Mouse (Mus musculus) intestine, embryonic 14.5 days (tissue): ENCODE data around the gene Slc8a3. TPM values are rescaled to one million over a fixed set of nuclear protein-coding genes. Genes with fewer than 3 reads are reported as not detected.
"Not testable (repeated sequence)": the region's sequence is repeated elsewhere in the genome, so short reads cannot be mapped to it uniquely, and the experiment has no call there.

Source experiments
- ATAC-seq: fragments of 200-750 bp; cut with Nextera tagmentation; replicated peaks from 2 replicates; pipeline ENCODE4 v1.8.0; 2017; ENCODE audit warnings: low read depth, moderate number of reproducible peaks, moderate TSS enrichment, moderate library complexity; ENCODE audit not compliant: low FRiP score, low TSS enrichment
- DNase-seq: peaks from one replicate; pipeline ENCODE4 v3.0.0-alpha.2; 2018; ENCODE audit warnings: low spot score
- H3K27ac ChIP-seq: fragments of 300-500 bp; sonication (generic); 2 replicates; pipeline ENCODE4 v1.5.1; 2014; ENCODE audit warnings: low read depth, mild to moderate bottlenecking, control low read depth
- H3K27me3 ChIP-seq: fragments of 300-500 bp; sonication (generic); replicated peaks from 2 replicates; pipeline ENCODE4 v1.6.1; 2014; ENCODE audit warnings: low read length, control low read depth; ENCODE audit not compliant: control insufficient read depth, insufficient read depth
- H3K36me3 ChIP-seq: fragments of 300-500 bp; sonication (generic); 2 replicates; pipeline ENCODE4 v1.6.1; 2014; ENCODE audit warnings: low read length, control low read depth; ENCODE audit not compliant: control insufficient read depth, insufficient read depth
- H3K4me1 ChIP-seq: fragments of 300-500 bp; sonication (generic); replicated peaks from 2 replicates; pipeline ENCODE4 v1.6.1; 2014; ENCODE audit warnings: low read length, control low read depth, mixed read lengths; ENCODE audit not compliant: control insufficient read depth, insufficient read depth
- H3K4me2 ChIP-seq: fragments of 300-500 bp; sonication (generic); 2 replicates; pipeline ENCODE4 v1.6.1; 2014; ENCODE audit warnings: low read length
- H3K4me3 ChIP-seq: fragments of 300-500 bp; sonication (generic); 2 replicates; pipeline ENCODE4 v1.5.1; 2014; ENCODE audit warnings: low read depth, low read length, control low read depth, mixed read lengths
- H3K9ac ChIP-seq: fragments of 300-500 bp; sonication (generic); 2 replicates; pipeline ENCODE4 v1.6.1; 2014; ENCODE audit warnings: mild to moderate bottlenecking, low read length
- H3K9me3 ChIP-seq: fragments of 300-500 bp; sonication (generic); 2 replicates; pipeline ENCODE4 v1.6.1; 2016; ENCODE audit warnings: low read length, control low read depth; ENCODE audit not compliant: control insufficient read depth
- WGBS: fragments of 180-500 bp; shearing (Covaris S2); extraction: QIAGEN DNeasy Blood & Tissue Kit; methylation state at CpG from one replicate; pipeline ENCODE4 v1.1.7; 2014; 5-methylcytosine and 5-hydroxymethylcytosine counted together
- polyA plus RNA-seq: library from polyadenylated mRNA; unstranded; fragments of >200 nt; fragmentation: Nextera tagmentation; extraction: Ambion mirVana; gene quantifications from 2 replicates; pipeline ENCODE4 v1.2.1, GENCODE M21; 2014

Gene Slc8a3
- 0.55 and 0.85 TPM in 2 replicates for polyA plus RNA-seq

DNA sequence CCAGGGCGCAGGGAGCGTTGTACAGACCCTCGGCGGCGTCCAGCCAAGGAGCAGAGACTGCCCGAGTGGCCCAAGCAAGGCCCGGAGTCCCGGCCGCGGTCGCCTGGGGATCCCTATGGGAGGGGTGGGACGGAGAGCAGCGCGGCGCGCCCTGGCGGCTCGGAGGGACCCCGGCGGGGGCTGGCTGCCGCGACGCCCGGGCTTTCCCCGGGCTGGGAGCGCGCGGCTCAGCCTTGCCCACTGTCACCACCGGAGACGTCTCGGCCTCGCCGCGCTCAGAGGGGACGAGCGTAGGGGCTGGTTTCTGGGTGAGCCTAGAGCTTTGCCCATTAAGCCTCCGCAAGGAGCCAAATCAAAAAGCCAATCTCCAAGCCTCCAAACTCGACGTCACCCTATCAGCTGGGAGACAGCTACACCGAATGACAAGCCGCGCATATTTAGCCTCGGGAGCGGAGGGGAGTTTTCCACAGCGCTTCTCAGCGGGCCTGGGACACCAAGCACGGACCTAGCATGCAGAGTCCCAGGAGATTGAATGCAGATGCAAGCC, at the start of gene Slc8a3:
Gene Slc8a3, minus strand, starts transcription at position 306 of the 547 bp plus-strand sequence.
- DNase-seq (peak; percentile 76), ATAC-seq (peak; percentile 47; the same call in 1 of the 2 replicates)
- no peaks in the 10 kb centered on the region for H3K4me1 ChIP-seq
- H3K4me2 ChIP-seq = peak within 1 kb of the TSS; percentile 77
- H3K9ac ChIP-seq = peak within 1 kb of the TSS; percentile 42
- under 1% methylated on average over 47 of the region's 47 CpGs for WGBS
- H3K27ac ChIP-seq = no peak within 1 kb of the TSS
- H3K4me3 ChIP-seq = peak within 1 kb of the TSS; percentile 52
- H3K27me3 ChIP-seq = peaks cover 12% of the 10 kb centered on the region; the same call in 1 of the 2 replicates
- no peaks in the 10 kb centered on the region for H3K9me3 ChIP-seq
- H3K36me3 ChIP-seq = no peaks in the 10 kb centered on the region

DNA sequence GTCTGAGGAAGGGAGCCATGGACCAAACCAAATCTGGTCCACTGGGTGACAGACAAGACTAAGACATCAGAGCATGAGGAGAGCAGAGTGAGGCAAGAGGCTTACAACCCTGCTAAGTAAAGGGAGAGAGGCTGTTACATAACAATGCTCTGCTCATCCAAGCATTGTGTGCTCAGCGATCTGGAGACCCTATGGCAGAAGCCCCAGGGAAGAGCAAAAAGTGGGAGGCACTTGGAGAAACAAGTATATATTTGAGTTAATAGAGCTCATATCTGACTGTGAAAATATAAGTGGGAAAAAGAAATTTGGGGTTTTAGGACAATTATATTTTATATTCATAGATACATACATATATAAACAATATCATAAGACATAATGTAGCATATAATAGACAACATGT, 46.4 kb upstream of the Slc8a3 start, which contains the start of gene Gm4787:
Gene Gm4787, minus strand, starts transcription at position 101 of the 400 bp plus-strand sequence.
- H3K9ac ChIP-seq, H3K9me3 ChIP-seq, DNase-seq, H3K4me3 ChIP-seq, H3K36me3 ChIP-seq, H3K27ac ChIP-seq, H3K4me2 ChIP-seq, ATAC-seq, H3K4me1 ChIP-seq, H3K27me3 ChIP-seq: not testable (repeated sequence)
- WGBS = 76% methylated on average over 1 of the region's 1 CpGs

DNA sequence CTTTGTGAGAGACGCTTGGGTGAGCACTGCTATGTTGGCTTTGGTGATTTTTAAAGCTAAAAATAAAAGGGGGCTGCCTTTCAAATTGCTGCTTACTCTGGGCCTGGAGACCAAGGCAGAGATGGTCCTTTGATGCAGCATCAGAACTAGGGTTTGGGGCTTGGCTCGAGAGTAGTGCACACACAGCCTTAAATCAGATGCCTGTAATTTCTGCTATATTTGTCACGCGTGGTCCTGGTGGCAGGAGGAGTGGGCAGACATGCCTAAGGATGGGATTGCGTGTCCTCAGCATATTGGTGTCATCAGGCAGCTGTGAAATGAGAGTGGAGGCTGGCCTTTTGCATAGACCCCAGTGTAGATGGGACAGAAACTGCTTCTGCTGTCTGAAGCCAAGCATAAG, 861 bp upstream of the Slc8a3 start:
- Histone ChIP-seq H3K9me3 (no peaks in the 10 kb centered on the region), H3K4me2 (peak overlapping the region; percentile 77; the same call in 1 of the 2 replicates), H3K4me1 (no peaks in the 10 kb centered on the region), H3K27me3 (peaks cover 12% of the 10 kb centered on the region; the same call in 1 of the 2 replicates), H3K4me3 (no peak overlapping the region), H3K36me3 (no peaks in the 10 kb centered on the region), H3K27ac (no peak overlapping the region), H3K9ac (no peak overlapping the region)
- WGBS = 77% methylated on average over 5 of the region's 5 CpGs
- DNase-seq (no peak), ATAC-seq (no peak)

DNA sequence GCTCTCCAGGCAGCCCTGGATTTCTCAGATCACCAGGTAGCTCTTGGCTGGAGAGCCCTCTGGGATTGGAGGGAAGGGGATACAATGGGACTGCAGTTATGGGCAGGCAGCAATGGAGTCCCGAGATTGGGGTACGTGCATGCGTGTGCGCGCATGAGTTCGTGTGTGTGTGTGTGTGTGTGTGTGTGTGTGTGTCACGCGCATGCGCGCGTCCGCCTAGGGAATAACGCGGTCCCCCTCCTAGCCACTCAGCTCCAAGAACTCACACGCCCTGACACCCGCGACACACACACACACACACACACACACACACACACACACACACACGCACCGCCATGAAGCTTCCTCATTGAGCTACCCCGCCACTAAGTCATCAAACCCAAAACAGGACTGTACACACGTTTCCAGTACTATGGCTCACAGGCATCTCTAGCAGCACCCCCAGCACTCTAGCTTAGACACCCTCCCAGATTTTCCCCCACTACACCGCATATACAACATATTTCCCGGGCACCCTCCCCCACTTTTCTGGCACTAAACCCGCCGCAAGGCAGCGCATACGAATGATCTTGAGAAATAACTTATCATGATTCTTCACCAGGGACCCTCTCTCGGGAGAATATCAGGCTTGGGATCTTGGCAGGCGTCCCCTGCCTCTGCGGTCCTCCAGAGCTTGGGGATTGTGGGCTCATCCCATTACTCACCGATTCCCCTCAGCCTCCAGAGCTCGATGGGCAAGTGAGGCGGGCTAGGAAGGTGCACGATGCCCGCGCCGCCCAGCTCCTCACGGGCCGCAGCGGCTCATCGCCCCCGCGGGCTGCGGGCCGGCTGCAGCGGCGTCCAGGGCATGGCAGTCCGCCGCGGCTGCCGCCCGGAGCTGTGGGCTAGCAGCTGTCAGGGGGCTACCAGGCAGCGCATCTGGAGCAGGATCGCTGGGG, 774 bp downstream of the Slc8a3 start:
- no peaks in the 10 kb centered on the region for H3K36me3 ChIP-seq
- 3% methylated on average over 52 of the region's 54 CpGs for WGBS

DNA sequence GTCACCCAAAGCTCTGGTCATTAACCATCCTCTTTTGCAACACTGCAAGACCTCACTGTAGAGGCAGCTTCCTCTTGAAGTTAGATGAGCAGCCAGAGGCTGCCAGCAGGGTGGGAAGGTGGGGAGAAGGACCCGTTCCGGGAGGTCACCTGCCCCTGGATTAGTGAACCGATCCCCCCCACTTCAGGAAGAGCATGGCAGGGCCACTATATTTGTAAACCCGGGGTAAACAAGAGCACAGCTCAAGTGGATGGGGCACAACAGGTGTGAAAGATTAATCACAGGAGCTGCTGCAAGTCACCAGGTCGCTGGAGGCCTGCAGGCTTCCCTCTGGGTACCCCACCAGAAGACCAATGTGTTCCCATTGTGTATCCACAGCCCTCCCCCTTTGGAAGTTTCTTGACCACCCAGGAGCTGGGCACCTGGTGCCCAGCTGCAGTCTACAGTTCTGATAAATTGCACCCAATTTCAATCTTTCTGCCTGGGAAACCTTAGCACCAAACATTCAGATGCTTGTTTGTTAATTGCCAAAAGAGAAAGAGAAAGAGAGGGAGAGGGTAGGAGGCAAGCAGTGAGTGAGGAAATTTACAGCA, 1.8 kb downstream of the Slc8a3 start:
- 43% methylated on average over 5 of the region's 5 CpGs for whole genome bisulfite sequencing
- Histone ChIP-seq H3K36me3 (no peaks in the 10 kb centered on the region), H3K4me2 (no peak overlapping the region), H3K4me3 (no peak overlapping the region), H3K9ac (no peak overlapping the region), H3K4me1 (no peaks in the 10 kb centered on the region), H3K27me3 (peaks cover 12% of the 10 kb centered on the region; the same call in 1 of the 2 replicates), H3K27ac (no peak overlapping the region), H3K9me3 (no peaks in the 10 kb centered on the region)
- DNase-seq (no peak), ATAC-seq (no peak)

More for the DNA sequence above, 774 bp downstream of the Slc8a3 start:
- peak overlapping the region; percentile 52 for H3K4me3 ChIP-seq
- H3K4me1 ChIP-seq = no peaks in the 10 kb centered on the region
- DNase-seq (peak; percentile 64), ATAC-seq (peak; percentile 73)
- H3K27ac ChIP-seq = no peak overlapping the region
- H3K9ac ChIP-seq = peak overlapping the region; percentile 42
- H3K4me2 ChIP-seq = peak overlapping the region; percentile 77
- peaks cover 12% of the 10 kb centered on the region; the same call in 1 of the 2 replicates for H3K27me3 ChIP-seq
- H3K9me3 ChIP-seq = no peaks in the 10 kb centered on the region

DNA sequence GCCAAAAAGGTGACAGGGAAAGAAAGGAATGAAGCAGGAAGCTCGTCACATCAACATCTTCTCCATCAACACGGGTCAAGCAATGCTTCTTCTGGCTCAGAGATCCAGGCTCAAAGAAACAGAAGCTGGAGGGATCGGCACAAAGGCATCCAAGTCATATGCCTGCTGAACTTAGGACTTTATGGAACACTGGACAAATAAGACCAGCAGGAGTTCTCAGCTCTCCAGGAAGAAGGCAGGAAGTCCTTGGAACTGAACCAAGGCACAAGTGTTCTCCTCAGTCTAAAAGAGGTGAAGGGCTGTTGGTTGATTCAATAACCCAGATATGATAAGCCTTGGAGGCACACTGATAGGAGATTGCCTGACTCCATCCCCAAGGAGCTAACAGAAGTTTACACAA, 8.0 kb downstream of the Slc8a3 start:
- 88% methylated on average over 3 of the region's 3 CpGs for WGBS
- H3K9ac ChIP-seq = no peak overlapping the region
- H3K4me1 ChIP-seq = no peaks in the 10 kb centered on the region
- no peak overlapping the region for H3K27ac ChIP-seq
- H3K27me3 ChIP-seq = no peaks in the 10 kb centered on the region
- no peak overlapping the region for H3K4me3 ChIP-seq
- H3K36me3 ChIP-seq = no peaks in the 10 kb centered on the region
- no peaks in the 10 kb centered on the region for H3K9me3 ChIP-seq
- ATAC-seq (no peak), DNase-seq (no peak)
- no peak overlapping the region for H3K4me2 ChIP-seq

DNA sequence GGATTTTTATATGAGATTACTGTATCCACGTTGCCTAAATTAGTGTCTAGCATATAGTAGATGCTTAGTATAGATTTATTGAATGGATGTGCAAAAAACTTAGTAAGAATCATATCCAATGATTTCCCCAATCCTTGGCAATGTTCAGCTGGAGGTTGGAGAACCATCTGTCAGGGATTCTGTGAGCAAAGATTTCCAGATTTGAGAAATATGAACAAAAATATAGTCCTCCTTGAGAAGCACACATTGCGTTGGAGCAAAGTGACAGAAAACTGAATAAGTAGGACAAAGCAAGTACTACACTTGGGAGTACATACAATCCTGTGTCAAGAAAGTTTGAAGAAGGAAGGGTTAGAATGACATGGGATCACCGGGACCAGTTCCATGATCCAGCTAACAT, 8.9 kb downstream of the Slc8a3 start:
- 96% methylated on average over 3 of the region's 3 CpGs for WGBS
- Histone ChIP-seq H3K4me1 (no peaks in the 10 kb centered on the region), H3K9me3 (no peaks in the 10 kb centered on the region), H3K4me2 (no peak overlapping the region), H3K27ac (no peak overlapping the region), H3K36me3 (no peaks in the 10 kb centered on the region), H3K4me3 (no peak overlapping the region), H3K9ac (no peak overlapping the region), H3K27me3 (no peaks in the 10 kb centered on the region)
- ATAC-seq = no peak
- no peak for DNase-seq

DNA sequence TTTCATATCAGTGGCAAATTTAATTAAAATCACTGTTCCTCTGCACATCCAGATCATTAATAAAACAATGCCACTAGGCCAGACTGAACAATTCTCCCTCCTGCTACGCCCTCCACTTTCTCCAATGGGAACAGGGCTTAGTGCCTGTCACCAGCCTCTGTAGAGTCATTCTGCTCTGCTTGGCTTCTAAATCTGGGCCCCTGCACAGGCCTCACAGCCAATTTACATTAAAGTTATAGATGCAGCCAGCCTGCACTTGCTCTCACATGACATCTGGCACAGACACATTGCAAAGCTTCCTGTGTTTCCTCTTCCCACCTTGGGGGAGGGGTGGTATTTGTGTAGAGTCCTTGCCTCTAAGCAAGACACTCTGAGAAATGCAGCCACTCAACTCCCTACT, 12.0 kb downstream of the Slc8a3 start:
- Histone ChIP-seq H3K36me3 (no peaks in the 10 kb centered on the region), H3K9me3 (no peaks in the 10 kb centered on the region), H3K4me1 (no peaks in the 10 kb centered on the region), H3K4me3 (no peak overlapping the region), H3K4me2 (no peak overlapping the region), H3K9ac (no peak overlapping the region), H3K27ac (no peak overlapping the region), H3K27me3 (no peaks in the 10 kb centered on the region)
- ATAC-seq (no peak), DNase-seq (no peak)
- 45% methylated on average over 1 of the region's 1 CpGs for WGBS
